Mouse (Mus musculus) spleen, postnatal 0 days (tissue): ENCODE measurements around the gene Cxcl1. TPM values are rescaled to one million over a fixed set of nuclear protein-coding genes. Genes with fewer than 3 reads are reported as not detected.

ENCODE experiments used
- polyA plus RNA-seq: library from polyadenylated mRNA; unstranded; fragments of >200 nt; fragmentation: Nextera tagmentation; extraction: Ambion mirVana; gene quantifications from 2 replicates; pipeline ENCODE4 v1.2.1, GENCODE M21; 2015

Cxcl1 gene
- 0.34 and 0.55 TPM in 2 replicates for polyA plus RNA-seq

DNA sequence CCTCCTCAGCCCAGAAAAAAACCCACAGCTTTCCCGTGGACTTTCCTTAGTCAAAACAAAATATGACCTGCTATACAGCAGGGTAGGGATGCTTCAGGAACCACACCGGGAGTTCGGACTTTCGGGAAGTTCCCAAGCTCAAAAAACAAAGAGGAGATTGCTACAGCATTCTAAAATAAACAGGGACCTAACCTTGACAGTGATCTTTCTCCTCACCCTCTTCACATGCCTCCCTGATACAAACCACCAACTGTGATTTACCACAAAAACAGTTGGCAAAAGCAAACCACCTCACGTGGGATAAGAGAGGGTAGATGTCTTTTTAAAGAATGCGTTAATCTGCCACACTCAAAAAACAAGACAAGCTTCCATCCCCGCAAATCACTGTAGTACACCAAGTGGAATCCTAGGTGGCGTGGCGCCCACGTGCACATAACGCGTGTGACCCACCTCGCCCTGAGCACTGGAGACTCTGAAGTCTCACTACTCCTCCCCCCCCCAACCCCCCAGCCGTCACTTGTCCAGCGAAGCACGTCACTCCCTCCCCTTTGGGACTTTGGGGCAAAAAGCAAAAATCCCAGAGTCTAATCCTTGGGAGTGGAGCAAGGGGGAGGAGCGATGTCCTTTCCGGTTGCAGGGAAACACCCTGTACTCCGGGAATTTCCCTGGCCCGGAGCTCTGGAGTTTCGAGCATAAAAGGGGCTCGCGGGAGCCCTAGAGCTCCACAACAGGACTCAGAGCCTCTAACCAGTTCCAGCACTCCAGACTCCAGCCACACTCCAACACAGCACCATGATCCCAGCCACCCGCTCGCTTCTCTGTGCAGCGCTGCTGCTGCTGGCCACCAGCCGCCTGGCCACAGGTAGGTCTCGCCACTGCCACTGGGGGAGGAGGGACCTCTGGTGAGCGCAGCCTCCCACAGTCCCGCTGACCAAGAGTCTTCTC, at the start of gene Cxcl1:
Cxcl1 (plus strand) TSS at position 723 of the 945 bp plus-strand sequence.

DNA sequence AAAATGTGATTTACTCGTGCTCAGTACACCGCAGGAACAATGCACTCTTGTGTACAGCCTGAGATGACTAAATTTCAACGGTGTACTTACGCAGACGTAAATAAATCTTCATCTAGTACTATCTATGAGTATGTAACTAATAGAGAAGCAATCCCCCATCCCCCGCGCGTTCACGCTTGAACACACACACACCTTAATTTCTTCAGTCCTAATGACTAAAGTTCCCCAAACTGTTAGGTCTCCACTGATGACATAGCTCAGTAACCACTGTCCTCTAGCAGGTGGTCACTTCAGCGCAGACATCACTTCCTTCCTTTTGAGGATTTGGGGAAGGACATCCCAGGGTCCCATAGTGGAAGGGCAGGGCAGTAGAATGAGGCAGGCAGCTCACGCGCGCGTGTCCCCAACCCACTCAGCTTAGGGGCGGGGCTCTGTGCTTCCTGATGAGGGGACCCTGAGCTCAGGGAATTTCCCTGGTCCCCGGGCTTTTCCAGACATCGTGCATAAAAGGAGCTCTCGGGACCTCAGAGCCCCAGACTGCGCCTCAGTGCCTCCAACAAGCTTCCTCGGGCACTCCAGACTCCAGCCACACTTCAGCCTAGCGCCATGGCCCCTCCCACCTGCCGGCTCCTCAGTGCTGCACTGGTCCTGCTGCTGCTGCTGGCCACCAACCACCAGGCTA, 12.4 kb downstream of the Cxcl1 start, which contains the start of gene Cxcl2:
Cxcl2 (plus strand) TSS at position 533 of the 682 bp plus-strand sequence.

DNA sequence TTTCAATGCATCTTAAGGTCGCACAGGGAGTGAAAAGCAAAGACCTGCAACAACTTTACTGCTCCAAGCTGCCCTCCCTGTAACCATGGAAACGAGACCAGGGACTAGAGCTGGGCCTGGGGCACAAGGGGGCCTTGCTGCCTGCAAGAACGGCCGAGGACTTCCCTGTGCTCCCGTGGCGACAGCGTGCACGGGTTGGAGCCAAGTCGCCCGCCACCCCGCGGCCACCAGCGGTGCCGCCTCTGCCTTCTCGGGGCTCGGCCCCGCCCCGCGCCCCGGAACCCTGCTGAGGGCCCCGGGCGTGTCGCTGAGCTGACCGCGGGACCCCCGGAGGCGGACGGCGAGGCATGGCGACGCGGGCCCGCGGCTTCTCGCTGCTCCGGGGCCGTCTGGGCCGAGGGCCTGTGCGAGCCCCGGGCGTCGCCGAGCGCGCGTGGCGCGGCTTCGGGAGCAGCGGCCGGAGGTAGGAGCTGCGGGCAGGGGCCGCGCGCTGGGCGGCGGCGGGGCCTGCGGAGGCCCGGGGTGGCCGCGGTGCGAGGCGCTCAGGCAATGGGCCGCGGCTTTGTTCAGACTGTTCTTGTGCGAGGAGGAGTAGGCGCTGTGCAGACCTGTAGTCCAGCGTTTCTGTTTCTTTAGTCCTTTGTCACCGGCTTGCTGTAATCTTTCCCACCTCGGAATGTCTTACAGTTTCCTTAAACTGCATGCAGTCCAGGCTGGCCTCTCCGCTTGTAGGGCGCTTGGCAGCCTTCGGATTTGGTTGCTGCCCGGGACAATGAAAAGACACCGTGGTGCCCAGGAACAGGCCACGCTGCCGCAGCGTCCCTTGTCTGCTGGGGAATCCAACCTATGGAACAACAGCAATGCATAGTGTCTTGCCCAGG, 40.2 kb downstream of the Cxcl1 start, which contains the start of gene Mthfd2l:
Mthfd2l (plus strand) TSS at position 147 of the 881 bp plus-strand sequence.

Other genes starting within 250 kb of the Cxcl1 start
- 1.3 and 1.5 TPM in 2 replicates for gene Cxcl5, start 131.9 kb upstream of the Cxcl1 start, polyA plus RNA-seq
- gene Ppbp, start 122.7 kb upstream of the Cxcl1 start, polyA plus RNA-seq = 96.8 and 112 TPM in 2 replicates
- gene Pf4, start 118.8 kb upstream of the Cxcl1 start, polyA plus RNA-seq = 438 and 463 TPM in 2 replicates
- gene Cxcl3, start 105.1 kb upstream of the Cxcl1 start, polyA plus RNA-seq = not detected in 2 replicates
- gene Cxcl15, start 96.7 kb upstream of the Cxcl1 start, polyA plus RNA-seq = not detected in 2 replicates
- 0.11 and 0.15 TPM in 2 replicates for gene Cxcl2, start 12.6 kb downstream of the Cxcl1 start, polyA plus RNA-seq
- 16.9 and 22.3 TPM in 2 replicates for gene Mthfd2l, start 39.9 kb downstream of the Cxcl1 start, polyA plus RNA-seq
- gene Epgn, start 136.2 kb downstream of the Cxcl1 start, polyA plus RNA-seq = not detected in 2 replicates
- 0.02 and 0.05 TPM in 2 replicates for gene Ereg, start 183.4 kb downstream of the Cxcl1 start, polyA plus RNA-seq
- gene Areg, start 248.4 kb downstream of the Cxcl1 start, polyA plus RNA-seq = not detected in 2 replicates